Mouse (Mus musculus): ENCODE measurements around the gene Gm10229.
"Not testable (repeated sequence)": the region's sequence is repeated elsewhere in the genome, so short reads cannot be mapped to it uniquely, and the experiment has no call there.

- not testable (repeated sequence) for TF ChIP-seq POLR2A (IDR thresholded peaks at IDR 0.05; ENCODE audit: insufficient read depth, low read length); CTCF (IDR thresholded peaks at IDR 0.05; ENCODE audit: low read depth, low read length)
Observed at GRCm38 (mm10) chr16:89031399-89031798, 16.3 kb downstream of the Gm10229 start, which contains the start of gene Krtap6-1.
